Mouse (Mus musculus) forebrain, embryonic 11.5 days (tissue): Measurements from ENCODE around the gene Cntn3. TPM values are rescaled to one million over a fixed set of nuclear protein-coding genes. Genes with fewer than 3 reads are reported as not detected.

Experiments used
- ATAC-seq: fragments of 200-750 bp; cut with Nextera tagmentation; replicated peaks from 2 replicates; pipeline ENCODE4 v1.8.0; 2017; ENCODE audit warnings: moderate TSS enrichment; ENCODE audit not compliant: low FRiP score
- DNase-seq: peaks from one replicate; pipeline ENCODE4 v3.0.0-alpha.2; 2017; ENCODE audit warnings: low spot score
- H3K27ac ChIP-seq: fragments of 300-500 bp; sonication (generic); 2 replicates; pipeline ENCODE4 v1.5.1; 2014; ENCODE audit warnings: low read depth, low read length
- H3K27me3 ChIP-seq: fragments of 300-500 bp; sonication (generic); 2 replicates; pipeline ENCODE4 v1.6.1; 2014; ENCODE audit warnings: mild to moderate bottlenecking, low read length, mixed read lengths; ENCODE audit not compliant: control insufficient read depth, insufficient read depth
- H3K36me3 ChIP-seq: fragments of 300-500 bp; sonication (generic); 2 replicates; pipeline ENCODE4 v1.6.1; 2014; ENCODE audit warnings: mild to moderate bottlenecking, low read length, moderate library complexity, mixed read lengths; ENCODE audit not compliant: control insufficient read depth, insufficient read depth
- H3K4me1 ChIP-seq: fragments of 300-500 bp; sonication (generic); replicated peaks from 2 replicates; pipeline ENCODE4 v1.6.1; 2014; ENCODE audit warnings: low read length, mixed read lengths; ENCODE audit not compliant: control insufficient read depth, insufficient read depth
- H3K4me2 ChIP-seq: fragments of 300-500 bp; sonication (generic); 2 replicates; pipeline ENCODE4 v1.6.1; 2014; ENCODE audit warnings: low read depth, mild to moderate bottlenecking, low read length, moderate library complexity, mixed read lengths; ENCODE audit not compliant: severe bottlenecking
- H3K4me3 ChIP-seq: fragments of 300-500 bp; sonication (generic); 2 replicates; pipeline ENCODE4 v1.5.1; 2014; ENCODE audit warnings: low read depth, low read length
- H3K9ac ChIP-seq: fragments of 300-500 bp; sonication (generic); 2 replicates; pipeline ENCODE4 v1.6.1; 2014; ENCODE audit warnings: low read length
- H3K9me3 ChIP-seq: fragments of 300-500 bp; sonication (generic); 2 replicates; pipeline ENCODE4 v1.6.1; 2016; ENCODE audit warnings: low read length, mixed read lengths; ENCODE audit not compliant: control insufficient read depth
- WGBS: fragments of 180-500 bp; shearing (Covaris S2); extraction: QIAGEN DNeasy Blood & Tissue Kit; methylation state at CpG from one replicate; pipeline ENCODE4 v1.1.7; 2014; 5-methylcytosine and 5-hydroxymethylcytosine counted together
- polyA plus RNA-seq: library from polyadenylated mRNA; unstranded; fragments of >200 nt; fragmentation: Nextera tagmentation; extraction: Ambion mirVana; gene quantifications from 2 replicates; pipeline ENCODE4 v1.2.1, GENCODE M21; 2014

Cntn3 gene
- polyA plus RNA-seq, 1 experiment from 2014 or later, result 0.77 TPM

- Histone ChIP-seq H3K4me3 (no peak overlapping the region), H3K36me3 (no peaks in the 10 kb centered on the region), H3K4me1 (no peaks in the 10 kb centered on the region), H3K9me3 (no peaks in the 10 kb centered on the region), H3K9ac (no peak overlapping the region), H3K27me3 (no peaks in the 10 kb centered on the region), H3K27ac (no peak overlapping the region), H3K4me2 (no peak overlapping the region)
- 92% methylated on average over 1 of the region's 1 CpGs for WGBS
- DNase-seq (no peak), ATAC-seq (no peak)
Measured at GRCm38 (mm10) chr6:102231015-102231414, 341.9 kb downstream of the Cntn3 start.

- H3K4me1 ChIP-seq, result no peaks in the 10 kb centered on the region; the same call in 1 of the 2 replicates
- no peaks in the 10 kb centered on the region for H3K9me3 ChIP-seq
- H3K36me3 ChIP-seq, result no peaks in the 10 kb centered on the region
- 26% methylated on average over 1 of the region's 1 CpGs for WGBS
- no peaks in the 10 kb centered on the region for H3K27me3 ChIP-seq
- H3K4me2 ChIP-seq, result no peak overlapping the region
- H3K4me3 ChIP-seq, result no peak overlapping the region
- no peak overlapping the region for H3K27ac ChIP-seq
- ATAC-seq (peak; percentile 64), DNase-seq (no peak)
- no peak overlapping the region for H3K9ac ChIP-seq
Measured at GRCm38 (mm10) chr6:102186316-102186715, 386.6 kb downstream of the Cntn3 start.

GRCm38 (mm10) chr6:102170913-102171312 lies 402.0 kb downstream of the Cntn3 start:
- WGBS, result 44% methylated on average over 6 of the region's 6 CpGs
- H3K36me3 ChIP-seq, result no peaks in the 10 kb centered on the region

GRCm38 (mm10) chr6:102161186-102161585 lies 411.7 kb downstream of the Cntn3 start:
- no peaks in the 10 kb centered on the region for H3K9me3 ChIP-seq
- 66% methylated on average over 3 of the region's 3 CpGs for WGBS
- H3K4me3 ChIP-seq, result no peak overlapping the region
- no peak overlapping the region for H3K27ac ChIP-seq
- H3K4me1 ChIP-seq, result no peaks in the 10 kb centered on the region
- no peak overlapping the region for H3K9ac ChIP-seq
- H3K27me3 ChIP-seq, result no peaks in the 10 kb centered on the region
- ATAC-seq (no peak), DNase-seq (no peak)
- no peaks in the 10 kb centered on the region for H3K36me3 ChIP-seq
- H3K4me2 ChIP-seq, result no peak overlapping the region

More at GRCm38 (mm10) chr6:102170913-102171312, 402.0 kb downstream of the Cntn3 start:
- Histone ChIP-seq H3K9ac (no peak overlapping the region), H3K9me3 (no peaks in the 10 kb centered on the region), H3K27ac (no peak overlapping the region), H3K27me3 (no peaks in the 10 kb centered on the region), H3K4me1 (no peaks in the 10 kb centered on the region), H3K4me3 (no peak overlapping the region), H3K4me2 (no peak overlapping the region)
- DNase-seq (no peak), ATAC-seq (peak; percentile 71; the same call in 1 of the 2 replicates)

- no peak for DNase-seq
- H3K4me3 ChIP-seq, result no peak overlapping the region
- ATAC-seq, result no peak
- no peaks in the 10 kb centered on the region for H3K27me3 ChIP-seq
- no peak overlapping the region for H3K4me2 ChIP-seq
- no peaks in the 10 kb centered on the region for H3K36me3 ChIP-seq
- no peaks in the 10 kb centered on the region for H3K9me3 ChIP-seq
- H3K4me1 ChIP-seq, result no peaks in the 10 kb centered on the region
- no peak overlapping the region for H3K27ac ChIP-seq
- H3K9ac ChIP-seq, result no peak overlapping the region
- WGBS, result 90% methylated on average over 4 of the region's 4 CpGs
Measured at GRCm38 (mm10) chr6:102121676-102122075, 451.2 kb downstream of the Cntn3 start.

GRCm38 (mm10) chr6:102120003-102120402 lies 452.9 kb downstream of the Cntn3 start:
- DNase-seq (no peak), ATAC-seq (no peak)
- Histone ChIP-seq H3K9me3 (no peaks in the 10 kb centered on the region), H3K4me3 (no peak overlapping the region), H3K27me3 (no peaks in the 10 kb centered on the region), H3K4me1 (no peaks in the 10 kb centered on the region), H3K4me2 (no peak overlapping the region), H3K9ac (no peak overlapping the region), H3K36me3 (no peaks in the 10 kb centered on the region), H3K27ac (no peak overlapping the region)
- WGBS, result 82% methylated on average over 2 of the region's 2 CpGs

GRCm38 (mm10) chr6:102113629-102114028 lies 459.3 kb downstream of the Cntn3 start:
- Histone ChIP-seq H3K4me1 (no peaks in the 10 kb centered on the region), H3K4me2 (no peak overlapping the region), H3K9me3 (no peaks in the 10 kb centered on the region), H3K27me3 (no peaks in the 10 kb centered on the region), H3K4me3 (no peak overlapping the region), H3K27ac (no peak overlapping the region), H3K36me3 (no peaks in the 10 kb centered on the region), H3K9ac (no peak overlapping the region)
- ATAC-seq (no peak), DNase-seq (no peak)
- WGBS, result 82% methylated on average over 2 of the region's 2 CpGs
